Mouse (Mus musculus) lung, embryonic 15.5 days (tissue): ENCODE results near the gene Tubg1. TPM values are rescaled to one million over a fixed set of nuclear protein-coding genes. Genes with fewer than 3 reads are reported as not detected.
"Not testable (repeated sequence)": the region's sequence is repeated elsewhere in the genome, so short reads cannot be mapped to it uniquely, and the experiment has no call there.

Experiments
- ATAC-seq: fragments of 200-750 bp; cut with Nextera tagmentation; 2 replicates; pipeline ENCODE4 v1.8.0; 2017; ENCODE audit warnings: moderate number of reproducible peaks, borderline replicate concordance; ENCODE audit not compliant: low FRiP score, low TSS enrichment; ENCODE audit errors: extremely low read depth
- H3K27ac ChIP-seq: fragments of 300-500 bp; sonication (generic); 2 replicates; pipeline ENCODE4 v1.5.1; 2015; ENCODE audit warnings: moderate library complexity, mild to moderate bottlenecking, inconsistent platforms
- H3K27me3 ChIP-seq: fragments of 300-500 bp; sonication (generic); 2 replicates; pipeline ENCODE4 v1.6.1; 2015; ENCODE audit warnings: inconsistent platforms
- H3K36me3 ChIP-seq: fragments of 300-500 bp; sonication (generic); 2 replicates; pipeline ENCODE4 v1.6.1; 2015; ENCODE audit warnings: inconsistent platforms
- H3K4me1 ChIP-seq: fragments of 300-500 bp; sonication (generic); 2 replicates; pipeline ENCODE4 v1.6.1; 2015; ENCODE audit warnings: inconsistent platforms
- H3K4me2 ChIP-seq: fragments of 300-500 bp; sonication (generic); 2 replicates; pipeline ENCODE4 v1.6.1; 2015; ENCODE audit warnings: inconsistent platforms, mild to moderate bottlenecking, moderate library complexity
- H3K4me3 ChIP-seq: fragments of 300-500 bp; sonication (generic); 2 replicates; pipeline ENCODE4 v1.5.1; 2015; ENCODE audit warnings: mild to moderate bottlenecking, inconsistent platforms
- H3K9ac ChIP-seq: fragments of 300-500 bp; sonication (generic); 2 replicates; pipeline ENCODE4 v1.6.1; 2015; ENCODE audit warnings: inconsistent platforms
- H3K9me3 ChIP-seq: fragments of 300-500 bp; sonication (generic); 2 replicates; pipeline ENCODE4 v1.6.1; 2016; ENCODE audit warnings: inconsistent platforms
- WGBS: fragments of 180-500 bp; shearing (Covaris S2); methylation state at CpG from one replicate; pipeline ENCODE4 v1.1.7; 2015; 5-methylcytosine and 5-hydroxymethylcytosine counted together
- polyA plus RNA-seq: library from polyadenylated mRNA; unstranded; fragments of >200 nt; fragmentation: Nextera tagmentation; extraction: Ambion mirVana; gene quantifications from 2 replicates; pipeline ENCODE4 v1.2.1, GENCODE M21; 2015

The Tubg1 gene
- polyA plus RNA-seq, 1 experiment from 2014 or later, result 89.6 TPM

- peaks cover 20% of the 10 kb centered on the region for H3K4me1 ChIP-seq
- no peaks in the 10 kb centered on the region for H3K9me3 ChIP-seq
- ATAC-seq, result peak; percentile 40; the same call in 1 of the 2 replicates
- H3K27ac ChIP-seq, result no peak overlapping the region
- WGBS, result 15% methylated on average over 18 of the region's 19 CpGs
- H3K36me3 ChIP-seq, result no peaks in the 10 kb centered on the region
- H3K4me2 ChIP-seq, result peak overlapping the region; percentile 57
- H3K9ac ChIP-seq, result no peak overlapping the region
- H3K4me3 ChIP-seq, result peak overlapping the region; percentile 31
- no peaks in the 10 kb centered on the region for H3K27me3 ChIP-seq
Measured at GRCm38 (mm10) chr11:101143338-101144225, 23.8 kb downstream of the Tubg1 start.

- H3K9ac ChIP-seq, result no peak overlapping the region
- H3K4me2 ChIP-seq, result no peak overlapping the region
- H3K27ac ChIP-seq, result no peak overlapping the region
- peaks cover 20% of the 10 kb centered on the region for H3K4me1 ChIP-seq
- H3K9me3 ChIP-seq, result no peaks in the 10 kb centered on the region
- no peak for ATAC-seq
- 31% methylated on average over 10 of the region's 10 CpGs for WGBS
- no peaks in the 10 kb centered on the region for H3K27me3 ChIP-seq
- no peak overlapping the region for H3K4me3 ChIP-seq
- no peaks in the 10 kb centered on the region for H3K36me3 ChIP-seq
Measured at GRCm38 (mm10) chr11:101146377-101146776, 26.6 kb downstream of the Tubg1 start.

- no peak overlapping the region for H3K4me3 ChIP-seq
- no peak overlapping the region for H3K4me2 ChIP-seq
- peaks cover 16% of the 10 kb centered on the region for H3K4me1 ChIP-seq
- H3K9ac ChIP-seq, result peak overlapping the region; percentile 5; the same call in 1 of the 2 replicates
- peak overlapping the region; percentile 75 for H3K27ac ChIP-seq
- no peaks in the 10 kb centered on the region for H3K27me3 ChIP-seq
- H3K36me3 ChIP-seq, result no peaks in the 10 kb centered on the region
- WGBS, result 61% methylated on average over 10 of the region's 10 CpGs
- H3K9me3 ChIP-seq, result no peaks in the 10 kb centered on the region
- ATAC-seq, result no peak
Measured at GRCm38 (mm10) chr11:101148751-101149150, 29.0 kb downstream of the Tubg1 start.

- Histone ChIP-seq H3K4me1 (0 out of 2 replicates have a peak, but pooled peaks cover 13% of the 10 kb centered on the region), H3K4me2 (no peak overlapping the region), H3K9me3 (no peaks in the 10 kb centered on the region), H3K36me3 (no peaks in the 10 kb centered on the region), H3K4me3 (no peak overlapping the region), H3K27ac (peak overlapping the region; percentile 75), H3K27me3 (no peaks in the 10 kb centered on the region), H3K9ac (peak overlapping the region; percentile 5)
- WGBS, result 32% methylated on average over 9 of the region's 9 CpGs
- ATAC-seq, result peak; percentile 55; the same call in 1 of the 2 replicates
Measured at GRCm38 (mm10) chr11:101149178-101150105, 29.7 kb downstream of the Tubg1 start.

GRCm38 (mm10) chr11:101151063-101151462 lies 31.3 kb downstream of the Tubg1 start:
- WGBS, result 60% methylated on average over 2 of the region's 2 CpGs
- Histone ChIP-seq H3K4me1 (peaks cover 23% of the 10 kb centered on the region), H3K36me3 (no peaks in the 10 kb centered on the region), H3K4me2 (no peak overlapping the region), H3K27ac (no peak overlapping the region), H3K9me3 (no peaks in the 10 kb centered on the region), H3K4me3 (no peak overlapping the region), H3K27me3 (no peaks in the 10 kb centered on the region), H3K9ac (no peak overlapping the region)
- no peak for ATAC-seq

- Histone ChIP-seq H3K9ac (no peak overlapping the region), H3K4me2 (no peak overlapping the region), H3K27me3 (no peaks in the 10 kb centered on the region), H3K4me1 (peaks cover 24% of the 10 kb centered on the region), H3K4me3 (no peak overlapping the region), H3K36me3 (no peaks in the 10 kb centered on the region), H3K27ac (no peak overlapping the region), H3K9me3 (no peaks in the 10 kb centered on the region)
- no peak for ATAC-seq
- WGBS, result 59% methylated on average over 1 of the region's 1 CpGs
Measured at GRCm38 (mm10) chr11:101152825-101153224, 33.1 kb downstream of the Tubg1 start.

- Histone ChIP-seq H3K9me3 (no peaks in the 10 kb centered on the region), H3K36me3 (no peaks in the 10 kb centered on the region), H3K4me3 (no peak overlapping the region), H3K9ac (no peak overlapping the region), H3K27me3 (no peaks in the 10 kb centered on the region), H3K4me2 (no peak overlapping the region), H3K27ac (no peak overlapping the region), H3K4me1 (peaks cover 17% of the 10 kb centered on the region)
- no peak for ATAC-seq
Measured at GRCm38 (mm10) chr11:101154648-101155047, 34.9 kb downstream of the Tubg1 start.

- Histone ChIP-seq H3K27ac (no peak overlapping the region), H3K36me3 (no peaks in the 10 kb centered on the region), H3K4me3 (no peak overlapping the region), H3K4me2 (peak overlapping the region; percentile 89; the same call in 1 of the 2 replicates), H3K27me3 (no peaks in the 10 kb centered on the region), H3K9ac (no peak overlapping the region), H3K9me3 (no peaks in the 10 kb centered on the region), H3K4me1 (peaks cover 12% of the 10 kb centered on the region)
- WGBS, result 66% methylated on average over 6 of the region's 6 CpGs
- ATAC-seq, result no peak
Measured at GRCm38 (mm10) chr11:101155151-101155550, 35.4 kb downstream of the Tubg1 start.

- peak within 1 kb of the TSS; percentile 47; the same call in 1 of the 2 replicates for H3K27ac ChIP-seq
- 2% methylated on average over 36 of the region's 36 CpGs for WGBS
- peak; percentile 76; the same call in 1 of the 2 replicates for ATAC-seq
Measured at GRCm38 (mm10) chr11:101155728-101156371, 36.1 kb downstream of the Tubg1 start, which contains the start of gene Tubg2. Gene Tubg2, plus strand, starts transcription at chr11:101155907.

GRCm38 (mm10) chr11:101160151-101160550 lies 40.4 kb downstream of the Tubg1 start:
- not testable (repeated sequence) for H3K27ac ChIP-seq, H3K4me2 ChIP-seq, H3K9ac ChIP-seq, H3K4me3 ChIP-seq, H3K27me3 ChIP-seq, H3K9me3 ChIP-seq, ATAC-seq
- WGBS, result 69% methylated on average over 8 of the region's 10 CpGs
- Histone ChIP-seq H3K36me3 (peaks cover 35% of the 10 kb centered on the region), H3K4me1 (peaks cover 40% of the 10 kb centered on the region)

More at GRCm38 (mm10) chr11:101155728-101156371, 36.1 kb downstream of the Tubg1 start, which contains the start of gene Tubg2:
- Histone ChIP-seq H3K4me3 (peak within 1 kb of the TSS; percentile 43), H3K4me1 (peaks cover 11% of the 10 kb centered on the region), H3K27me3 (no peaks in the 10 kb centered on the region), H3K9ac (peak within 1 kb of the TSS; percentile 61), H3K36me3 (no peaks in the 10 kb centered on the region), H3K9me3 (no peaks in the 10 kb centered on the region), H3K4me2 (peak within 1 kb of the TSS; percentile 89)

GRCm38 (mm10) chr11:101160981-101161505 lies 41.3 kb downstream of the Tubg1 start:
- H3K4me3 ChIP-seq, H3K9ac ChIP-seq, ATAC-seq, H3K4me2 ChIP-seq, H3K9me3 ChIP-seq, H3K27ac ChIP-seq: not testable (repeated sequence)
- Histone ChIP-seq H3K4me1 (peaks cover 36% of the 10 kb centered on the region), H3K27me3 (peaks cover 11% of the 10 kb centered on the region), H3K36me3 (peaks cover 42% of the 10 kb centered on the region)
- 77% methylated on average over 8 of the region's 8 CpGs for WGBS
